Mouse (Mus musculus) cortical plate, adult 2 months (tissue): ENCODE results near the gene Rab5a. TPM values are rescaled to one million over a fixed set of nuclear protein-coding genes. Genes with fewer than 3 reads are reported as not detected.

ENCODE experiments used
- H3K27ac ChIP-seq: fragments of 200-500 bp; 2 replicates; pipeline ENCODE4 v1.5.1; 2012; ENCODE audit warnings: low read length, control low read depth, inconsistent platforms; ENCODE audit not compliant: insufficient read depth
- H3K4me1 ChIP-seq: fragments of 200-500 bp; 2 replicates; pipeline ENCODE4 v1.6.1; 2011; ENCODE audit warnings: low read length; ENCODE audit not compliant: control insufficient read depth, insufficient read depth
- H3K4me3 ChIP-seq: fragments of 200-500 bp; 2 replicates; pipeline ENCODE4 v1.5.1; 2011; ENCODE audit warnings: mild to moderate bottlenecking, low read length, control low read depth; ENCODE audit not compliant: insufficient read depth
- CTCF ChIP-seq: fragments of 200-500 bp; IDR thresholded peaks from 2 replicates; pipeline ENCODE4 v1.5.1; 2011; ENCODE audit warnings: mild to moderate bottlenecking, control low read depth, low read length; ENCODE audit not compliant: insufficient read depth; ENCODE audit errors: extremely low read depth
- POLR2A ChIP-seq: fragments of 200-500 bp; IDR thresholded peaks from 2 replicates; pipeline ENCODE4 v1.6.1; 2011; ENCODE audit warnings: mild to moderate bottlenecking, low read length, control low read depth; ENCODE audit not compliant: insufficient read depth; ENCODE audit errors: extremely low read depth
- polyA plus RNA-seq: library from polyadenylated mRNA; depleted of rRNA; stranded (reverse); fragments of >200 nt; gene quantifications from 2 replicates; pipeline ENCODE4 v1.2.3, GENCODE M21; 2012; rRNA removed

The Rab5a gene
- 89.9 TPM in 2 replicates for polyA plus RNA-seq

DNA sequence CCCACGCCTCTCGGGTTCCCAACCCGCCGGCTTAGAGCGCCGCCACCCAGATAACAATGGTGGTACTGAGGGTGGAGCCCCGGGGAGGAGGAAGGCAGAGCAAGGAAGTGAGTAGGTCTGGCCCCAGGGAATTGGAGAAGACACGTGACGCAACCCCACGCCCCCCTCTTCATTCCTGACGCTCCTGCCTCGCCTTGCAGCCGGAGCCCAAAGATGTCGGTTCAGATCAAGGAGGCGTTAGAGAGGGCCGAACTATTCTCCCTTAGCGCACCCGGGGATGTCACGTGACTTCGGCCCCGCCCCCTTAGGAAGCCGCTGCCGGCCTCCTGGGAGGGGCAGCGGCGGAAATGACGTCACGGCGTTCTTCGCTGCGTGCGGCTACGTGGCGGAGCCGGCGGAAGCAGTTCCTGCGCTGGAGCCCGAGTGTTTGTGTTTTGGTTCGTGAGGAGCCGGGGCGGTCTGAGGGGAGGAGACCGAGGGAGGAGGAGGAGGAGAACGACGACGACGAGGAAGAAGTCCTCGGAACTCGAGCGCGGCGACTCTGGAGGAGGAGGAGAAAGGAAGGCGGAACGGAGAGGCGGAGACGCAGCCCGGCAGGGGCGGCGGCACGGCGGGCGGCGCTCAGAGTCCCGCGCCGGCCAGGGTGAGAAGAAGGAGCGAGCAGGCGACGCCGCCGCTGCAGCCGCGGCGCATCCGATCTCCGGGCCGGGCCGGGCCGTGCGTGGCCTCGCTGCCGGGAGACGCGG lies at the start of gene Rab5a:
Rab5a (plus strand) TSS at position 377 of the 746 bp plus-strand sequence.
- Histone ChIP-seq H3K4me1 (peaks cover 3% of the 10 kb centered on the region; the same call in 1 of the 2 replicates), H3K4me3 (peak within 1 kb of the TSS; percentile 55), H3K27ac (peak within 1 kb of the TSS; percentile 91)
- TF ChIP-seq POLR2A (peak; percentile 66), CTCF (no peak)

- TF ChIP-seq POLR2A (no peak), CTCF (no peak)
- no peak overlapping the region for H3K27ac ChIP-seq
- no peaks in the 10 kb centered on the region for H3K4me1 ChIP-seq
- no peak overlapping the region for H3K4me3 ChIP-seq
These were observed 22.9 kb upstream of the Rab5a start for GRCm38 (mm10) chr17:53456152-53456551.

GRCm38 (mm10) chr17:53456742-53457141 lies 22.3 kb upstream of the Rab5a start:
- TF ChIP-seq POLR2A = no peak
- no peak for TF ChIP-seq CTCF
- no peaks in the 10 kb centered on the region for H3K4me1 ChIP-seq
- H3K27ac ChIP-seq = no peak overlapping the region
- no peak overlapping the region for H3K4me3 ChIP-seq

- Histone ChIP-seq H3K27ac (no peak within 1 kb of the TSS), H3K4me3 (peak within 1 kb of the TSS; percentile 29), H3K4me1 (peaks cover 2% of the 10 kb centered on the region; the same call in 1 of the 2 replicates)
- TF ChIP-seq POLR2A = no peak
These were observed 16.2 kb upstream of the Rab5a start, which contains the start of gene Efhb for GRCm38 (mm10) chr17:53462603-53463495. Gene Efhb, minus strand, starts transcription at chr17:53463321.

- Histone ChIP-seq H3K27ac (no peak overlapping the region), H3K4me3 (peak overlapping the region; percentile 29), H3K4me1 (peaks cover 2% of the 10 kb centered on the region; the same call in 1 of the 2 replicates)
- TF ChIP-seq POLR2A (no peak), CTCF (no peak)
These were observed 15.6 kb upstream of the Rab5a start for GRCm38 (mm10) chr17:53463496-53463840.

DNA sequence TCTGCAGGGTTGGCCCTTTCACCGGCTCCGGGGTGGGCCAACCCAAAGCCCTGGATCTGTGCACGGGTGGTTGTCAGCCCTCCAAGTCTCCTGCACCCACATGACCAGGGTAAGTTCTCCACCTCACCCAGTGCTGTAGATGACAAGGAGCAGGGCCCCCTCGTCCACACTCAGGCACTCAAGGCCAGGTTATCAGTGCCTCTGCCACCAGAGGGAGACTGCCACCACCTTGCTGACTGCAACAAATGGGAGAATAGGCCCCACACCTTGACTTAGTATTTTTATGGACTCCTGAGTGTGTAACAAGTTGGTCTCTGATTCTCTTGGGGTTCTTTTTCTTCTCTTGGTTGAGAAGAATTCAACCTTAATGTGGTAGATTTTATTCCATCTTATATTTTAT lies 13.5 kb upstream of the Rab5a start:
- no peak overlapping the region for H3K27ac ChIP-seq
- TF ChIP-seq CTCF (no peak), POLR2A (no peak)
- H3K4me3 ChIP-seq = no peak overlapping the region
- H3K4me1 ChIP-seq = peaks cover 2% of the 10 kb centered on the region; the same call in 1 of the 2 replicates

- peaks cover under 1% of the 10 kb centered on the region; the same call in 1 of the 2 replicates for H3K4me1 ChIP-seq
- no peak overlapping the region for H3K27ac ChIP-seq
- TF ChIP-seq CTCF (no peak), POLR2A (no peak)
- H3K4me3 ChIP-seq = no peak overlapping the region
These were observed 10.3 kb upstream of the Rab5a start for GRCm38 (mm10) chr17:53468697-53469096.

- H3K4me1 ChIP-seq = peaks cover 3% of the 10 kb centered on the region; the same call in 1 of the 2 replicates
- peak overlapping the region; percentile 91 for H3K27ac ChIP-seq
- peak overlapping the region; percentile 55 for H3K4me3 ChIP-seq
- TF ChIP-seq POLR2A (no peak), CTCF (no peak)
These were observed 772 bp upstream of the Rab5a start for GRCm38 (mm10) chr17:53478066-53478857.

DNA sequence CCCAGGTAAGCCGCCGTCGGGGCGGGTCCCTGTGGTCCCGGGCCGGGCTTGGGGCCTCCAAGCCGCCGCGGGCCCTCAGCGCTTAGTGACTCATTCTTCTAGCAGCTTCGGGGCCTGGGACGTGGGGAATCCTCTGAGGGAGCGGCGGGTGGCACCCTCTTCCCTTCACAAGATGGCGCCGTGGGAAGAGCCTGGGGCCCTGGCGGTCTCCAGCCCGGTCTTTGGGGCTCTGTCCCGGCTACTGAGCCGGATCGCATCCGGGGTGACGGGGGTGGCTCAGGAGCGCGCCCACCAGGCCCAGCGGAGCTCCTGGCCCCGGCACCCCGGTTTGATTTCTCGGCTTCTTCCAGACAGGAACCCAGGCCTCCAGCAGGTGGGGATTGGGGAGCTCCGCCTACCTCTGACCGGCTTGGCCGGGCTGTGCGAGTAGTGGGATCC lies 589 bp downstream of the Rab5a start:
- Histone ChIP-seq H3K27ac (peak overlapping the region; percentile 5), H3K4me3 (peak overlapping the region; percentile 55), H3K4me1 (peaks cover 3% of the 10 kb centered on the region; the same call in 1 of the 2 replicates)
- no peak for TF ChIP-seq CTCF
- TF ChIP-seq POLR2A = no peak
